Mouse (Mus musculus) MEL (cell line): ENCODE measurements around the gene March10.

Experiments
- POLR2A ChIP-seq, 2 experiments: IDR thresholded peaks; 2 replicates each; pipeline ENCODE4 v1.6.1; 2011 to 2012; ENCODE audit warnings: low read length in 2 of 2, mild to moderate bottlenecking in 2 of 2, control low read depth in 1 of 2, improper control_type of control experiment in 1 of 2, low read depth in 1 of 2, moderate library complexity in 1 of 2; ENCODE audit not compliant: control insufficient read depth in 1 of 2, insufficient read depth in 1 of 2, poor library complexity in 1 of 2
- SMC3 ChIP-seq: IDR thresholded peaks from 2 replicates; pipeline ENCODE4 v1.6.1; 2011; ENCODE audit warnings: low read depth, low read length, improper control_type of control experiment
- ZNF384 ChIP-seq: IDR thresholded peaks from 2 replicates; pipeline ENCODE4 v1.6.1; 2012; ENCODE audit warnings: low read depth, mild to moderate bottlenecking, inconsistent platforms, low read length, improper control_type of control experiment

DNA sequence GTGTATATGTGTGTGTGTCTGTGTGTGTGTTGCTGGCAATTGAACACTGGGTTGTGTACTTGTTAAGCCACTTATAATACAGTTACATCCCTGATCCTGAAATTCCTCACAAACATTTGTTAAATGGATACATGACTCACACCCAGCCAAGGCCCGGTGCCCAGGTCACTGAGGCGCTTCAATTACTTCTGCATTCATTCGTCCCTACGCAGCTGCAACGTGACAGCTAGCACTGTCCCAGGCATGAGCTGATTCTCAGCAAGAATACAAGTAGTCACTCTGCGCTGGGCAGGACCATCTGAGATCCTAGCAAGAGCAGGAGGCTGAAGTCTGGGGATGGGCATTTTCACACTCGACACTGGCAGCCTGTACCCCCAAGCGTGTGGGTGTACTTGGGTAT, 141.2 kb downstream of the March10 start:
- TF ChIP-seq ZNF384 (no peak), SMC3 (no peak), POLR2A (IDR thresholded peaks at IDR 0.05; ENCODE audit: control insufficient read depth in 1 of 2, insufficient read depth in 1 of 2, low read depth in 1 of 2, low read length in 2 of 2, poor library complexity in 1 of 2) (no peak)
